Mouse (Mus musculus) B cell, adult 2 months (primary cell): ENCODE data around the gene Hs3st4.

Experiments used
- DNase-seq, 2 experiments: peaks; one replicate each; pipeline ENCODE4 v3.0.0; 2022

Hs3st4 gene

GRCm38 (mm10) chr7:123982461-123983038 is at the start of gene Hs3st4:
TSS of gene Hs3st4 (plus strand) at chr7:123982869.
- DNase-seq, result no peak

- DNase-seq, result no peak
These were observed 35.8 kb upstream of the Hs3st4 start for GRCm38 (mm10) chr7:123946836-123947235.

GRCm38 (mm10) chr7:123963021-123963420 is 19.6 kb upstream of the Hs3st4 start:
- DNase-seq, result no peak

GRCm38 (mm10) chr7:123964559-123965142 is 18.0 kb upstream of the Hs3st4 start:
- DNase-seq, result no peak

GRCm38 (mm10) chr7:123965515-123965914 is 17.2 kb upstream of the Hs3st4 start:
- no peak for DNase-seq

GRCm38 (mm10) chr7:123975441-123975840 is 7.2 kb upstream of the Hs3st4 start:
- no peak for DNase-seq

- DNase-seq, result no peak
These were observed 1.2 kb upstream of the Hs3st4 start for GRCm38 (mm10) chr7:123981435-123981834.

- DNase-seq, result no peak
These were observed 659 bp upstream of the Hs3st4 start for GRCm38 (mm10) chr7:123982010-123982409.

GRCm38 (mm10) chr7:123983177-123984046 is 743 bp downstream of the Hs3st4 start:
- no peak for DNase-seq

- no peak for DNase-seq
These were observed 9.5 kb downstream of the Hs3st4 start for GRCm38 (mm10) chr7:123992121-123992520.

- no peak for DNase-seq
These were observed 14.6 kb downstream of the Hs3st4 start for GRCm38 (mm10) chr7:123997266-123997665.

- DNase-seq, result no peak
These were observed 15.9 kb downstream of the Hs3st4 start for GRCm38 (mm10) chr7:123998601-123999000.

GRCm38 (mm10) chr7:124026908-124027307 is 44.2 kb downstream of the Hs3st4 start:
- no peak for DNase-seq

- no peak for DNase-seq
These were observed 49.6 kb downstream of the Hs3st4 start for GRCm38 (mm10) chr7:124032236-124032635.

- DNase-seq, result no peak
These were observed 50.7 kb downstream of the Hs3st4 start for GRCm38 (mm10) chr7:124033332-124033731.

GRCm38 (mm10) chr7:124037281-124037700 is 54.6 kb downstream of the Hs3st4 start:
- DNase-seq, result no peak

GRCm38 (mm10) chr7:124039142-124039541 is 56.5 kb downstream of the Hs3st4 start:
- no peak for DNase-seq

GRCm38 (mm10) chr7:124047382-124047781 is 64.7 kb downstream of the Hs3st4 start:
- DNase-seq, result no peak

- DNase-seq, result no peak
These were observed 66.3 kb downstream of the Hs3st4 start for GRCm38 (mm10) chr7:124048971-124049370.

GRCm38 (mm10) chr7:124050421-124050820 is 67.8 kb downstream of the Hs3st4 start:
- no peak for DNase-seq

GRCm38 (mm10) chr7:124083741-124084140 is 101.1 kb downstream of the Hs3st4 start:
- DNase-seq, result no peak

GRCm38 (mm10) chr7:124129019-124129418 is 146.3 kb downstream of the Hs3st4 start:
- no peak for DNase-seq

- no peak for DNase-seq
These were observed 148.6 kb downstream of the Hs3st4 start for GRCm38 (mm10) chr7:124131312-124131711.

GRCm38 (mm10) chr7:124136133-124136532 is 153.5 kb downstream of the Hs3st4 start:
- no peak for DNase-seq
